Mouse (Mus musculus) forebrain, embryonic 16.5 days (tissue): ENCODE measurements around the gene Zc3h15. TPM values are rescaled to one million over a fixed set of nuclear protein-coding genes. Genes with fewer than 3 reads are reported as not detected.

ENCODE experiments used
- ATAC-seq: fragments of 200-750 bp; cut with Nextera tagmentation; 2 replicates; pipeline ENCODE4 v1.8.0; 2017; ENCODE audit warnings: mild to moderate bottlenecking, moderate library complexity
- H3K27ac ChIP-seq: fragments of 300-500 bp; sonication (generic); 2 replicates; pipeline ENCODE4 v1.5.1; 2014; ENCODE audit warnings: low read length, control low read depth
- H3K27me3 ChIP-seq: fragments of 300-500 bp; sonication (generic); replicated peaks from 2 replicates; pipeline ENCODE4 v1.6.1; 2014; ENCODE audit warnings: low read length; ENCODE audit not compliant: control insufficient read depth, insufficient read depth
- H3K36me3 ChIP-seq: fragments of 300-500 bp; sonication (generic); 2 replicates; pipeline ENCODE4 v1.6.1; 2014; ENCODE audit not compliant: control insufficient read depth, insufficient read depth
- H3K4me1 ChIP-seq: fragments of 300-500 bp; sonication (generic); replicated peaks from 2 replicates; pipeline ENCODE4 v1.6.1; 2014; ENCODE audit warnings: low read length; ENCODE audit not compliant: control insufficient read depth, insufficient read depth
- H3K4me2 ChIP-seq: fragments of 300-500 bp; sonication (generic); 2 replicates; pipeline ENCODE4 v1.6.1; 2014; ENCODE audit warnings: mild to moderate bottlenecking, low read length, control low read depth
- H3K4me3 ChIP-seq: fragments of 300-500 bp; sonication (generic); replicated peaks from 2 replicates; pipeline ENCODE4 v1.5.1; 2014; ENCODE audit warnings: mild to moderate bottlenecking, low read length, control low read depth
- H3K9ac ChIP-seq: fragments of 300-500 bp; sonication (generic); replicated peaks from 2 replicates; pipeline ENCODE4 v1.6.1; 2014; ENCODE audit warnings: low read depth, low read length, control low read depth
- H3K9me3 ChIP-seq: fragments of 300-500 bp; sonication (generic); 2 replicates; pipeline ENCODE4 v1.6.1; 2016; ENCODE audit warnings: low read length; ENCODE audit not compliant: control insufficient read depth
- WGBS: fragments of 180-500 bp; shearing (Covaris S2); extraction: QIAGEN DNeasy Blood & Tissue Kit; methylation state at CpG from one replicate; pipeline ENCODE4 v1.1.7; 2014; 5-methylcytosine and 5-hydroxymethylcytosine counted together
- polyA plus RNA-seq: library from polyadenylated mRNA; unstranded; fragments of >200 nt; fragmentation: Nextera tagmentation; extraction: Ambion mirVana; gene quantifications from 2 replicates; pipeline ENCODE4 v1.2.1, GENCODE M21; 2015

Gene Zc3h15
- polyA plus RNA-seq, 1 experiment from 2014 or later, result 174 TPM

DNA sequence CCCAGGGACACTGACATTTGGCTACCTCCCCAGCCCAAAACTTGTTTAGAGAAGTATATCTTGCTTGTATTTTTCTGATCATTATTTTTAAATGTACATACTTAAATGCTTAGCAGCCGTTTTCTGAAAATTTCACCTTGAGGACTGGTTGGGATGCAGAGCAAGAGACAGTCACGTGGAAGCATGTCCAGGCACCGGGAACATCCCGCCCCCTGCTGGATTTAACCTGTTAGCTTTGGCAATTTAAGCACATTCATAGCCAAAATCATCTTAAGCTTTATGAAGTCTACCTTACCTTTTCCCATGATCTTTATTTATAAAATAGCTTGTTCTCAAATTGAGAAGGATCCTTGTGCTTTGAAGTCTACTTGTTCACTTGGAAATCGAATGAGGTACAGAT, 25.8 kb downstream of the Zc3h15 start:
- Histone ChIP-seq H3K9ac (no peak overlapping the region), H3K4me2 (no peak overlapping the region), H3K27me3 (no peaks in the 10 kb centered on the region), H3K4me1 (no peaks in the 10 kb centered on the region), H3K27ac (no peak overlapping the region), H3K36me3 (no peaks in the 10 kb centered on the region; the same call in 1 of the 2 replicates), H3K9me3 (no peaks in the 10 kb centered on the region), H3K4me3 (no peak overlapping the region)
- WGBS, result 90% methylated on average over 5 of the region's 5 CpGs
- no peak for ATAC-seq

DNA sequence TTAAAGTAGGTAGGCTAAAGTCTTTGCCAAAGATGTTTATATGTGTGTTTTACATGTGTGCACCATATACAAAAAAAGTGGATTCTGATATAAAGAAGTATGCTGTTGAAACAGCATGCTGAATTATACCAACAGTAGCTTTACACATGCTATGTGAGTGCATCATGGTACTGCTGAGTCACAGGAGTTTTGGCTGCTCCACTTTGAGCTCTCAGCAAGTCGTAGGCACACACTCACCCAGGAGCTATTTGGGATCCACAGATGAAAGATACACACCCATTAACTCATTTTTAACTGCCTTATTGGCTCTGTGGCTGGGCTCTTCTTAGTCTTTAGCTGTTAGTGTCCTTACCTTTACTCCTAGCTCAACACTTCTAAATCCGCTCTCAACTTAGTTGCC, 27.6 kb downstream of the Zc3h15 start:
- H3K4me1 ChIP-seq, result peaks cover 3% of the 10 kb centered on the region; the same call in 1 of the 2 replicates
- no peaks in the 10 kb centered on the region; the same call in 1 of the 2 replicates for H3K36me3 ChIP-seq
- H3K27me3 ChIP-seq, result no peaks in the 10 kb centered on the region
- ATAC-seq, result no peak
- no peak overlapping the region for H3K4me3 ChIP-seq
- no peak overlapping the region for H3K9ac ChIP-seq
- no peak overlapping the region for H3K4me2 ChIP-seq
- H3K27ac ChIP-seq, result no peak overlapping the region
- WGBS, result 92% methylated on average over 2 of the region's 2 CpGs
- no peaks in the 10 kb centered on the region for H3K9me3 ChIP-seq

DNA sequence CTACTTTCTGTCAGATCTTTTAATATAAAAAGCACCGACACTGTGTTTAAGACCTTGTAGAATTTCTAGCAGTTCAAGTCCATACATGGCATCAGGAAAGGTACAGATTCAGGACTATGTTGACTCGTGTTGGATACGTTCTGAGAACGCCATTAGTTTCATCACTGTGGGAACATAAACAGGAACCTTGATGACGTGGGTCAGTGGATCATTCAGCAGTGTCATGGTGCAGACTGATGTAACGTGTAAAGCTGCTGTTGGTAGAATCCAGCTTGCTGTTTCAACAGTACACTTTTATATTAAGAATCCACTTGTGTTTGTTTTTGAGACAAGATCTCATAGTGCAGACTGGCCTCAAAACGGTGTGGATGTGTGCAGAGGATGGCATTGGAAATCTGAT, 28.8 kb downstream of the Zc3h15 start:
- H3K9ac ChIP-seq, result no peak overlapping the region
- H3K27me3 ChIP-seq, result no peaks in the 10 kb centered on the region
- no peak overlapping the region for H3K4me2 ChIP-seq
- no peaks in the 10 kb centered on the region for H3K9me3 ChIP-seq
- H3K27ac ChIP-seq, result no peak overlapping the region
- no peak overlapping the region for H3K4me3 ChIP-seq
- H3K36me3 ChIP-seq, result no peaks in the 10 kb centered on the region; the same call in 1 of the 2 replicates
- ATAC-seq, result no peak
- peaks cover 3% of the 10 kb centered on the region; the same call in 1 of the 2 replicates for H3K4me1 ChIP-seq
- 83% methylated on average over 7 of the region's 7 CpGs for WGBS

DNA sequence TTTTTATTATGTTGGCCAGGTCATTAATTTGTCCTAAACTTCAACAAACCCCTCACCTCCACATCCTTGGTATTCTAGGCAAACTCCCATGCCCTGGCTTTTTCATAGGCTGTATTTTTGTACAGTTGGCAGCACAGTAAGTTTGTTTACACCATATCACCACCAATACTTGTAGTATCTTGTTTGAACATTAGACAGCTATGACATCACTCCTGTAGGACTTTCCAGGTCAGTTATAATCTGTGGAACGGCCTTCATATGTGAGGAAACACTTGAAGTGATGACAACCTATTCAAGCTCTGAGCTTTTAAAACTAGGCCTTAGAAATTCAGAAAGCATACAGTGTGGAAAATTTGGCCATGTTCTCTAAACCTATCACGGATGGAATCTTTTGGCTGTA, 29.6 kb downstream of the Zc3h15 start:
- Histone ChIP-seq H3K9ac (no peak overlapping the region), H3K4me2 (no peak overlapping the region), H3K27me3 (no peaks in the 10 kb centered on the region), H3K4me1 (peaks cover 3% of the 10 kb centered on the region; the same call in 1 of the 2 replicates), H3K9me3 (no peaks in the 10 kb centered on the region), H3K36me3 (no peaks in the 10 kb centered on the region; the same call in 1 of the 2 replicates), H3K4me3 (no peak overlapping the region), H3K27ac (no peak overlapping the region)
- ATAC-seq, result no peak
- WGBS, result 86% methylated on average over 2 of the region's 2 CpGs

DNA sequence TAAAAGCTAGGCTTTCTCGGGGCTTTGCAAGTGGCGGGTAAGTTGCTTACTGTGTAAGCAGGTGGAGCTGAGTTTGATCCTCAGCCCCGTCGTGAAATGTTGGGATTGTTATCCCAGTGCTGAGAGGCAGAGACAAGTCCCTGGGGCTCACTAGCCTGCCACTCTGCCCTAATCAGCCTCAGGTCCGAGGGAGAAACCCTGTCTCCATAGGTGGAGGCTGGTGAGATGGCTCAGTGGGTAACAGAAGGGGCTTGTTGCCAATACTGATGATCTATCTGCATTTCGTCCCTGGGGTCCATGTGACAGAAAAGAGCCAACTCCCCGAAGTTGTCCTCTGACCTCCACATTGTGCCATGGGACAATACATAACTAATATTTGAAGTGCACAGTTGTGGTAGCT, 30.2 kb downstream of the Zc3h15 start:
- H3K9ac ChIP-seq, result no peak overlapping the region
- peaks cover 3% of the 10 kb centered on the region; the same call in 1 of the 2 replicates for H3K4me1 ChIP-seq
- ATAC-seq, result no peak
- H3K36me3 ChIP-seq, result no peaks in the 10 kb centered on the region; the same call in 1 of the 2 replicates
- no peaks in the 10 kb centered on the region for H3K9me3 ChIP-seq
- no peak overlapping the region for H3K4me2 ChIP-seq
- 86% methylated on average over 7 of the region's 7 CpGs for WGBS
- H3K4me3 ChIP-seq, result no peak overlapping the region
- H3K27ac ChIP-seq, result no peak overlapping the region
- H3K27me3 ChIP-seq, result no peaks in the 10 kb centered on the region

DNA sequence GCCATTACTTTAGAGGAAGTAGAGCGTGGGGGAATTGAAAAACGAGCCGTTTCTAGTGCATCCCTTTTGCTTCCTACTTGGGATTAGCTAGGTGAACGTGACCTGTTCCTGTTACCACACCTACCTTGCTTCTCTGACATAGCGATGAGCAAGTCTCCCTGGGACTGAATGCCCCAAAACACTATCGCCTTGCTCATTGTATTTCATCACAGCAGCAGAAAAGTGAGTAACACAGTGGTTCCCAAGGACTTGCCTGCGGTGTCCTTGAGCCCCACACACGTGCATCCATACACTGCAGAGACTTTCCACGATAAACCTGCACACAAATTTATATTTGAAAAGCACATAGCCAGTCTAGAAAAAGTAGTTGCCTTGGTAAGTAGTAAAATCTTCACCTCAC, 30.7 kb downstream of the Zc3h15 start:
- Histone ChIP-seq H3K9me3 (no peaks in the 10 kb centered on the region), H3K27me3 (no peaks in the 10 kb centered on the region), H3K27ac (no peak overlapping the region), H3K4me3 (no peak overlapping the region), H3K9ac (no peak overlapping the region), H3K4me1 (peaks cover 3% of the 10 kb centered on the region; the same call in 1 of the 2 replicates), H3K36me3 (no peaks in the 10 kb centered on the region; the same call in 1 of the 2 replicates), H3K4me2 (no peak overlapping the region)
- ATAC-seq, result no peak
- WGBS, result 90% methylated on average over 9 of the region's 9 CpGs

DNA sequence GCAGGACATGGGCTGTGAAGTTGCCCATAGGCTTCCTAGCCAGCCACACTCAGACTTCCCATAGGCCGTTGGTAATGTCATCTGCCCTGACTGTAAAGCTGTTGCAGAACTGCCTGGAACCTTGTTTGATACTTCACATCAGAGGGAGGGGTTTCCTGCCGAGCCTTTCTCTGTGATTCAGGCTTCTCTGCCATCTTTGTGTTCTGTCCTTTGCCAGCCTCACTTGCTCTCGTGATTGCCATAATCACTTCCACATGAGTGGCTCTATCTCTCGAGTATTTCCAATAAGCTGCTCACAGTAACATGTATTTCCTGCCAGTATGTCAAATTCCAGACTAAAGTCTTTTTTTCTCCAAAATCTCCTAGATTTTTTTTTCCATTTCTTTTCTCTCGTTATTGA, 31.4 kb downstream of the Zc3h15 start:
- Histone ChIP-seq H3K36me3 (no peaks in the 10 kb centered on the region; the same call in 1 of the 2 replicates), H3K4me2 (no peak overlapping the region), H3K27me3 (no peaks in the 10 kb centered on the region), H3K9me3 (no peaks in the 10 kb centered on the region), H3K9ac (no peak overlapping the region), H3K27ac (no peak overlapping the region), H3K4me1 (peaks cover 3% of the 10 kb centered on the region; the same call in 1 of the 2 replicates), H3K4me3 (no peak overlapping the region)
- WGBS, result 32% methylated on average over 5 of the region's 5 CpGs
- ATAC-seq, result peak; percentile 59

DNA sequence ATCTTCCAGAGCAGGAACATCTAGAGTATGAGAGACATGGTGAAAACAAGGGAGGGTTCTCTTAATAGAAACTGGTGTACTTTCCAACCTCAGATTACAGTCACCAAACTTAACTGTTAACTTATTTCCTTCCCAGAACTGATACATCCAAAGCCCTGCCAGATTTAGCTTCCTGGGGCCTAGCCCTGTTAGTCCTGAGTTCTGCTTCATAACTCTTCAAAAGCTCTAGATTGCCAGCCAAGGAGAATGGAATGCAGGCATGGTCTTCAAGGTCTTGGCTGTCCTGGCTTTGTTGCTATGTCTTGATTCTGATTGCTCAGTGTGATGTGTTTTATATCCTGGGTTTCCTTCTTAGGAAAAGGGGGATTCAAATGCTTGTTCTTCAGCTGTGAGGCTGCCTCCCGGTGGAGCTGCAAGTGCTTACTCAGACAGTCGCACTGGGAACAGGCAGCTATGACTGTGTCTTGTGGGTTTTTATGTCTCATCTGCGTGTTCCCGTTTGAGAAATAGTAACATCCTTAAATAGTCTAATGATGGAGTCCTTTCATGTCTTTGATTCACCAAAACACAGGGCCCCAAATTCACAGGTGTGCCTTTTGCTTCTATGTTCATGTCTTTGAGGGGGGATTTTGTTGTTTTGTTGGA, 32.1 kb downstream of the Zc3h15 start:
- peak overlapping the region; percentile 14; the same call in 1 of the 2 replicates for H3K27ac ChIP-seq
- no peaks in the 10 kb centered on the region; the same call in 1 of the 2 replicates for H3K36me3 ChIP-seq
- no peak for ATAC-seq
- H3K4me3 ChIP-seq, result no peak overlapping the region
- 84% methylated on average over 4 of the region's 4 CpGs for whole genome bisulfite sequencing
- no peak overlapping the region for H3K9ac ChIP-seq
- peaks cover 3% of the 10 kb centered on the region; the same call in 1 of the 2 replicates for H3K4me1 ChIP-seq
- H3K4me2 ChIP-seq, result no peak overlapping the region
- no peaks in the 10 kb centered on the region for H3K9me3 ChIP-seq
- no peaks in the 10 kb centered on the region for H3K27me3 ChIP-seq

DNA sequence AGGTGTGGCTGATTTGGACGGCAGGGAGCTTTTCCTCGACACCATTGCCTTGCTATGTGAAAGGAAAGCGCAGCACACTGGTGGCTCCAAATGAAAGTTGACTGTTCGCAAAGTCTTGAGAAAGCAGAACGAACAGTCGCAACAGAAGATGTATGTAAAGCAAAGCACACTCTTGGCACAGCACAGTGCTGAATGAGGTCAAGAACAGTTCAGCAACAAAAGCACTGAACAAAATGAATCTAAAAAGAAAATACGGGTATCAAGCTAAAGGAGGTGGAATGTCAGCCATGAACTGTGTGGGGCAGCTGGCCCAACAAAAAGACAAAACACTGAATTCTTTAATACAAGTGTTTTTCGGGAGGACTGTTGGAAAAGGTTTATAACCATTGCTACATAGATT, 37.1 kb downstream of the Zc3h15 start:
- no peaks in the 10 kb centered on the region for H3K9me3 ChIP-seq
- H3K9ac ChIP-seq, result no peak overlapping the region
- no peak overlapping the region for H3K27ac ChIP-seq
- WGBS, result 83% methylated on average over 8 of the region's 8 CpGs
- no peak overlapping the region for H3K4me3 ChIP-seq
- H3K27me3 ChIP-seq, result no peaks in the 10 kb centered on the region
- no peak for ATAC-seq
- no peaks in the 10 kb centered on the region for H3K36me3 ChIP-seq
- H3K4me2 ChIP-seq, result no peak overlapping the region
- H3K4me1 ChIP-seq, result no peaks in the 10 kb centered on the region
